8 mouse cellular contexts compared by ENCODE assay signal in genomic region chr8:72492622-72493081, GRCm38 (mm10). TPM values are rescaled to one million over a fixed set of nuclear protein-coding genes. Genes with fewer than 3 reads are reported as not detected.
A peak's percentile ranks its signal among the peaks of the same experiment; 100 is the strongest.
DNase-seq lines count a peak whose midpoint lies in the region; ATAC-seq and TF ChIP-seq lines count a peak whose summit lies in the region.

No protein-coding gene starts in this region.

- H3K36me3 ChIP-seq in embryonic facial prominence, embryonic 15.5 days = peaks cover 44% of the 10 kb centered on the region
- H3K36me3 ChIP-seq in limb, embryonic 14.5 days (ENCODE audit: control insufficient read depth, insufficient read depth, low read length) = peaks cover 48% of the 10 kb centered on the region
- peaks cover 29% of the 10 kb centered on the region for H3K36me3 ChIP-seq in midbrain, postnatal 0 days (ENCODE audit: insufficient read depth, low read length)

- H3K4me3 ChIP-seq in bone marrow, adult 2 months (replicated peaks; ENCODE audit: control insufficient read depth, low read depth, low read length) = peak overlapping the region; percentile 88
- H3K4me3 ChIP-seq in embryonic facial prominence, embryonic 15.5 days (replicated peaks) = peak overlapping the region; percentile 98
- peak overlapping the region; percentile 94 for H3K4me3 ChIP-seq in limb, embryonic 14.5 days (replicated peaks; ENCODE audit: low read length)
- peak overlapping the region; percentile 80 for H3K4me3 ChIP-seq in midbrain, postnatal 0 days (ENCODE audit: low read depth, low read length)

- H3K4me1 ChIP-seq in bone marrow, adult 2 months (ENCODE audit: control insufficient read depth, insufficient read depth, low read length) = peaks cover 13% of the 10 kb centered on the region; the same call in 1 of the 2 replicates
- H3K4me1 ChIP-seq in embryonic facial prominence, embryonic 15.5 days = peaks cover 32% of the 10 kb centered on the region
- H3K4me1 ChIP-seq in limb, embryonic 14.5 days (ENCODE audit: control insufficient read depth, insufficient read depth, low read length) = peaks cover 15% of the 10 kb centered on the region
- H3K4me1 ChIP-seq in midbrain, postnatal 0 days (ENCODE audit: insufficient read depth, low read length) = peaks cover 8% of the 10 kb centered on the region; the same call in 1 of the 2 replicates

- no peaks in the 10 kb centered on the region for H3K27me3 ChIP-seq in embryonic facial prominence, embryonic 15.5 days
- H3K27me3 ChIP-seq in limb, embryonic 14.5 days (ENCODE audit: control insufficient read depth, insufficient read depth, low read length) = no peaks in the 10 kb centered on the region
- no peaks in the 10 kb centered on the region for H3K27me3 ChIP-seq in midbrain, postnatal 0 days (ENCODE audit: insufficient read depth, low read length)

- no peak for TF ChIP-seq CTCF in bone marrow, adult 2 months (IDR thresholded peaks at IDR 0.05; ENCODE audit: control insufficient read depth, insufficient read depth, low read length)
- TF ChIP-seq CTCF in midbrain, postnatal 0 days (IDR thresholded peaks at IDR 0.05) = no peak

- ATAC-seq in embryonic facial prominence, embryonic 15.5 days (ENCODE audit: insufficient number of reproducible peaks, low FRiP score, low TSS enrichment, low read depth) = peak; percentile 99
- ATAC-seq in limb, embryonic 14.5 days (ENCODE audit: low FRiP score, low read depth) = peak; percentile 98
- peak; percentile 97 for ATAC-seq in midbrain, postnatal 0 days (ENCODE audit: low FRiP score)

- H3K9me3 ChIP-seq in embryonic facial prominence, embryonic 15.5 days (replicated peaks) = no peaks in the 10 kb centered on the region
- H3K9me3 ChIP-seq in limb, embryonic 14.5 days (ENCODE audit: control insufficient read depth, low read length) = no peaks in the 10 kb centered on the region
- H3K9me3 ChIP-seq in midbrain, postnatal 0 days (ENCODE audit: low read length) = no peaks in the 10 kb centered on the region

- peak; percentile 99 for DNase-seq in 416B (ENCODE audit: low read depth)
- DNase-seq in heart, adult 8-10 months (ENCODE audit: low spot score) = peak; percentile 98
- DNase-seq in kidney, adult 9 months = peak; percentile 99
- peak; percentile 97 for DNase-seq in limb, embryonic 14.5 days (ENCODE audit: low spot score)
- peak; percentile 98 for DNase-seq in midbrain, postnatal 0 days (ENCODE audit: low spot score)
- peak; percentile 99 to 100 for DNase-seq in spleen, postnatal 14 days (ENCODE audit: low spot score in 2 of 2)

- under 1% methylated on average over 55 of the region's 56 CpGs for WGBS in bone marrow, adult 2 months
- under 1% methylated on average over 56 of the region's 56 CpGs for WGBS in embryonic facial prominence, embryonic 15.5 days
- WGBS in limb, embryonic 14.5 days = under 1% methylated on average over 54 of the region's 56 CpGs
- under 1% methylated on average over 52 of the region's 56 CpGs for WGBS in midbrain, postnatal 0 days

- H3K4me2 ChIP-seq in embryonic facial prominence, embryonic 15.5 days (replicated peaks) = peak overlapping the region; percentile 90
- peak overlapping the region; percentile 90 for H3K4me2 ChIP-seq in limb, embryonic 14.5 days (replicated peaks; ENCODE audit: low read depth, low read length, severe bottlenecking)
- H3K4me2 ChIP-seq in midbrain, postnatal 0 days (ENCODE audit: low read depth, low read length, poor library complexity, severe bottlenecking) = peak overlapping the region; percentile 67

- H3K9ac ChIP-seq in embryonic facial prominence, embryonic 15.5 days = peak overlapping the region; percentile 87
- peak overlapping the region; percentile 84 for H3K9ac ChIP-seq in limb, embryonic 14.5 days (ENCODE audit: low read depth, low read length, severe bottlenecking)
- H3K9ac ChIP-seq in midbrain, postnatal 0 days (replicated peaks; ENCODE audit: low read length, poor library complexity, severe bottlenecking) = peak overlapping the region; percentile 79

- H3K27ac ChIP-seq in bone marrow, adult 2 months (ENCODE audit: control insufficient read depth, insufficient read depth, low read depth, low read length, poor library complexity) = peak overlapping the region; percentile 96
- H3K27ac ChIP-seq in embryonic facial prominence, embryonic 15.5 days (replicated peaks) = peak overlapping the region; percentile 81
- H3K27ac ChIP-seq in limb, embryonic 14.5 days (replicated peaks; ENCODE audit: low read depth, low read length) = peak overlapping the region; percentile 80
- H3K27ac ChIP-seq in midbrain, postnatal 0 days (ENCODE audit: low read depth, low read length) = peak overlapping the region; percentile 82

- TF ChIP-seq POLR2A in bone marrow, adult 2 months (IDR thresholded peaks at IDR 0.05; ENCODE audit: borderline replicate concordance, control insufficient read depth, low read depth, low read length) = no peak; the same call in 1 of the 2 replicates
- TF ChIP-seq POLR2A in limb, embryonic 14.5 days (IDR thresholded peaks at IDR 0.05; ENCODE audit: borderline replicate concordance, extremely low read depth, insufficient read depth, insufficient read length) = no peak

RNA-seq across cellular contexts. Expression of gene Slc35e1, which starts 0.2 kb away (rescaled TPM):
- 10.3 and 23.6 TPM in 2 replicates for polyA plus RNA-seq in bone marrow, adult 2 months (2011; ENCODE audit: insufficient read depth, insufficient read length, low replicate concordance, missing spikeins)
- polyA plus RNA-seq in embryonic facial prominence, embryonic 15.5 days (2015; fragmentation: Nextera tagmentation; extraction: Ambion mirVana) = 21.3 and 24.8 TPM in 2 replicates
- 10 to 100 TPM; 77.1 to 88.7 (median 82.1) TPM for total RNA-seq in heart, adult 8-10 months (2022)
- polyA plus RNA-seq in limb, embryonic 14.5 days (2012; rRNA removed) = 46.5 and 75.0 TPM in 2 replicates
- polyA plus RNA-seq in limb, embryonic 14.5 days (2014; fragmentation: Nextera tagmentation; extraction: Ambion mirVana) = 16.2 and 16.3 TPM in 2 replicates
- total RNA-seq in midbrain, postnatal 0 days (2014; rRNA removed) = 47.7 and 69.4 TPM in 2 replicates
- 11.1 and 12.0 TPM in 2 replicates for polyA plus RNA-seq in midbrain, postnatal 0 days (2015; fragmentation: Nextera tagmentation; extraction: Ambion mirVana)

RNA-seq across cellular contexts. Expression of gene Cherp, which starts 17.6 kb away (rescaled TPM):
- 36.2 and 57.2 TPM in 2 replicates for polyA plus RNA-seq in bone marrow, adult 2 months (2011; ENCODE audit: insufficient read depth, insufficient read length, low replicate concordance, missing spikeins)
- polyA plus RNA-seq in embryonic facial prominence, embryonic 15.5 days (2015; fragmentation: Nextera tagmentation; extraction: Ambion mirVana) = 56.3 and 68.6 TPM in 2 replicates
- total RNA-seq in heart, adult 8-10 months (2022) = 10 to 100 TPM; 34.7 to 43.9 (median 37.2) TPM
- polyA plus RNA-seq in limb, embryonic 14.5 days (2012; rRNA removed) = 110 and 137 TPM in 2 replicates
- 58.9 and 62.7 TPM in 2 replicates for polyA plus RNA-seq in limb, embryonic 14.5 days (2014; fragmentation: Nextera tagmentation; extraction: Ambion mirVana)
- 33.4 and 51.4 TPM in 2 replicates for total RNA-seq in midbrain, postnatal 0 days (2014; rRNA removed)
- 44.5 and 50.9 TPM in 2 replicates for polyA plus RNA-seq in midbrain, postnatal 0 days (2015; fragmentation: Nextera tagmentation; extraction: Ambion mirVana)

RNA-seq across cellular contexts. Expression of gene 1700030K09Rik, which starts 49.0 kb away (rescaled TPM):
- polyA plus RNA-seq in bone marrow, adult 2 months (2011; ENCODE audit: insufficient read depth, insufficient read length, low replicate concordance, missing spikeins) = 1.6 and 4.1 TPM in 2 replicates
- 15.7 and 17.0 TPM in 2 replicates for polyA plus RNA-seq in embryonic facial prominence, embryonic 15.5 days (2015; fragmentation: Nextera tagmentation; extraction: Ambion mirVana)
- total RNA-seq in heart, adult 8-10 months (2022) = 1 to 10 TPM; 4.8 to 5.2 (median 4.8) TPM
- 16.2 and 18.3 TPM in 2 replicates for polyA plus RNA-seq in limb, embryonic 14.5 days (2012; rRNA removed)
- 13.2 and 13.5 TPM in 2 replicates for polyA plus RNA-seq in limb, embryonic 14.5 days (2014; fragmentation: Nextera tagmentation; extraction: Ambion mirVana)
- 8.7 and 8.9 TPM in 2 replicates for total RNA-seq in midbrain, postnatal 0 days (2014; rRNA removed)
- 14.7 TPM in 2 replicates for polyA plus RNA-seq in midbrain, postnatal 0 days (2015; fragmentation: Nextera tagmentation; extraction: Ambion mirVana)

RNA-seq across cellular contexts. Expression of gene Calr3, which starts 49.0 kb away (rescaled TPM):
- not detected in 2 replicates for polyA plus RNA-seq in bone marrow, adult 2 months (2011; ENCODE audit: insufficient read depth, insufficient read length, low replicate concordance, missing spikeins)
- polyA plus RNA-seq in embryonic facial prominence, embryonic 15.5 days (2015; fragmentation: Nextera tagmentation; extraction: Ambion mirVana) = 1.0 and 1.2 TPM in 2 replicates
- 10 to 100 TPM; 18.1 to 29.0 (median 23.1) TPM for total RNA-seq in heart, adult 8-10 months (2022)
- polyA plus RNA-seq in limb, embryonic 14.5 days (2012; rRNA removed) = 0.47 and 0.62 TPM in 2 replicates
- polyA plus RNA-seq in limb, embryonic 14.5 days (2014; fragmentation: Nextera tagmentation; extraction: Ambion mirVana) = 1.4 and 1.7 TPM in 2 replicates
- 0.28 and 0.77 TPM in 2 replicates for total RNA-seq in midbrain, postnatal 0 days (2014; rRNA removed)
- polyA plus RNA-seq in midbrain, postnatal 0 days (2015; fragmentation: Nextera tagmentation; extraction: Ambion mirVana) = 1.0 and 1.2 TPM in 2 replicates

RNA-seq across cellular contexts. Expression of gene Med26, which starts 55.4 kb away (rescaled TPM):
- polyA plus RNA-seq in bone marrow, adult 2 months (2011; ENCODE audit: insufficient read depth, insufficient read length, low replicate concordance, missing spikeins) = 2.9 and 8.0 TPM in 2 replicates
- 18.4 and 20.4 TPM in 2 replicates for polyA plus RNA-seq in embryonic facial prominence, embryonic 15.5 days (2015; fragmentation: Nextera tagmentation; extraction: Ambion mirVana)
- total RNA-seq in heart, adult 8-10 months (2022) = 1 to 10 TPM; 6.3 to 8.5 (median 7.6) TPM
- polyA plus RNA-seq in limb, embryonic 14.5 days (2012; rRNA removed) = 17.0 and 24.6 TPM in 2 replicates
- polyA plus RNA-seq in limb, embryonic 14.5 days (2014; fragmentation: Nextera tagmentation; extraction: Ambion mirVana) = 16.4 and 18.3 TPM in 2 replicates
- total RNA-seq in midbrain, postnatal 0 days (2014; rRNA removed) = 16.2 and 17.8 TPM in 2 replicates
- 17.4 and 19.1 TPM in 2 replicates for polyA plus RNA-seq in midbrain, postnatal 0 days (2015; fragmentation: Nextera tagmentation; extraction: Ambion mirVana)

Comparison
In these comparisons a context has a peak if more than half of its experiments do, and no peak if none do; other contexts are left out.
1. Peak in every context shown above with its lines: DNase-seq, ATAC-seq, H3K4me3 ChIP-seq and H3K27ac ChIP-seq.